Mouse (Mus musculus) left cerebral cortex, adult 2 months (tissue): Measurements from ENCODE around the gene Man2a1. TPM values are rescaled to one million over a fixed set of nuclear protein-coding genes. Genes with fewer than 3 reads are reported as not detected.

ENCODE experiments used
- DNase-seq, 2 experiments: peaks; one replicate each; pipeline ENCODE4 v3.0.0; 2021 to 2022; ENCODE audit warnings: low spot score in 2 of 2, mixed read lengths in 1 of 2; ENCODE audit errors: extremely low spot score in 1 of 2
- H3K27ac ChIP-seq: fragments of 200-600 bp; 2 replicates; pipeline ENCODE4 v1.8.1; 2022
- H3K4me3 ChIP-seq: fragments of 200-600 bp; 2 replicates; pipeline ENCODE4 v1.8.1; 2022
- CTCF ChIP-seq: fragments of 200-600 bp; IDR thresholded peaks from 2 replicates; pipeline ENCODE4 v1.8.1; 2022; ENCODE audit warnings: antibody characterized with exemption, mild to moderate bottlenecking, moderate library complexity
- intact Hi-C: fragments of 180-260 bp; cut with DNase I; formaldehyde crosslinking; loops from one replicate; pipeline ENCODE4 v1.15.1; 2025
- total RNA-seq, 2 experiments: library from RNA; stranded (reverse); gene quantifications; 2 replicates each; pipeline ENCODE4 v1.2.3; 2021

Man2a1 gene
- total RNA-seq, 2 experiments from 2014 or later, result 18.1 to 19.5 TPM

- TF ChIP-seq CTCF, result no peak
- Histone ChIP-seq H3K4me3 (no peak overlapping the region), H3K27ac (no peak overlapping the region)
- no peak for DNase-seq
- intact Hi-C loops, result no loop called here
These were observed 19.4 kb upstream of the Man2a1 start for GRCm38 (mm10) chr17:64581133-64581532.

GRCm38 (mm10) chr17:64581962-64582361 lies 18.6 kb upstream of the Man2a1 start:
- DNase-seq, result no peak
- no peak overlapping the region for H3K27ac ChIP-seq
- TF ChIP-seq CTCF, result no peak
- no peak overlapping the region for H3K4me3 ChIP-seq
- intact Hi-C loops, result no loop called here

GRCm38 (mm10) chr17:64590483-64590882 lies 10.1 kb upstream of the Man2a1 start:
- TF ChIP-seq CTCF, result no peak
- DNase-seq, result no peak
- intact Hi-C loops, result loop anchor here (5.0 kb wide), 1 partner anchor 93 kb away; no protein-coding TSS in a partner anchor
- Histone ChIP-seq H3K4me3 (no peak overlapping the region), H3K27ac (no peak overlapping the region)

- Histone ChIP-seq H3K4me3 (no peak overlapping the region), H3K27ac (no peak overlapping the region)
- no peak for DNase-seq
- no peak for TF ChIP-seq CTCF
- intact Hi-C loops, result loop anchor here (5.0 kb wide), 1 partner anchor 94 kb away; no protein-coding TSS in a partner anchor
These were observed 9.2 kb upstream of the Man2a1 start for GRCm38 (mm10) chr17:64591366-64591765.

DNA sequence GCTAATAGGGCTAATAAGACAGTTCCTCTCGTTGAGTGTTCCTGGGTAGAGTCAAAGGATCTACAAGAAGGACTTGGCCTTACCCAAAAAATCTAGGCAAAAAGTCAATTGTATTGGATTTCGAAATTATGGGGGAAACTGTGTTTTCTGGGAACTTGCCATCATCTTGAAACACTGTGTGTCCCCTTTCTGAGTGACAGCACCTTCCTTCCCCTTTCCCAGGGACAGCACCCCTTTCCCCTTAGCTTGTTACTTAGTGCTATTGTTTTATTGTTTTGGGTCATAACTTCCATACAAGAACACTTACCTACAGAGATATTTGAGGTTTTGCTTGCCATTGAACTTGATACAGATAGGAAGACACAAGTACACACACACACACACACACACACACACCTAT lies 8.2 kb upstream of the Man2a1 start:
- no peak for TF ChIP-seq CTCF
- intact Hi-C loops, result loop anchor here (5.0 kb wide), 1 partner anchor 95 kb away; no protein-coding TSS in a partner anchor
- no peak overlapping the region for H3K27ac ChIP-seq
- no peak for DNase-seq
- H3K4me3 ChIP-seq, result no peak overlapping the region

DNA sequence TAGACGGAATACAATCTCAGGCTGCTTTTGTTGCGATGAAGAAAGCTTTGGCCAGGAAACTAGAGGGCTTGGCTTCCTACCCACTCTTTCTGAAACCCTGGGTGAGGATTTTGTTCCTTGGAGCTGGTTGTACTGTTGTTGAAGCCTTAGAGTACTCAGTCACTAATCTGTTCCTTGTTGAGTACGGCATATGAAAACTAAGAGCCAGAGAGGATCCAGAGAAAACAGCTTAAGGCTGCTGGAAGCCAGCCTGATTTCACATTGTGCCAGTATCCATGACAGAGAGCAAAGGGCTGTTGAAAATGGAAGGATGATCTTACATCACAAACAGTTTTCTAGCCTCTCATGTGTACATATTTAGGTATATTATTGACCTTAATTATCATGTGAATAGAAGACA lies 7.7 kb upstream of the Man2a1 start:
- TF ChIP-seq CTCF, result no peak
- Histone ChIP-seq H3K27ac (no peak overlapping the region), H3K4me3 (no peak overlapping the region)
- intact Hi-C loops, result loop anchor here (5.0 kb wide), 1 partner anchor 95 kb away; no protein-coding TSS in a partner anchor
- no peak for DNase-seq

DNA sequence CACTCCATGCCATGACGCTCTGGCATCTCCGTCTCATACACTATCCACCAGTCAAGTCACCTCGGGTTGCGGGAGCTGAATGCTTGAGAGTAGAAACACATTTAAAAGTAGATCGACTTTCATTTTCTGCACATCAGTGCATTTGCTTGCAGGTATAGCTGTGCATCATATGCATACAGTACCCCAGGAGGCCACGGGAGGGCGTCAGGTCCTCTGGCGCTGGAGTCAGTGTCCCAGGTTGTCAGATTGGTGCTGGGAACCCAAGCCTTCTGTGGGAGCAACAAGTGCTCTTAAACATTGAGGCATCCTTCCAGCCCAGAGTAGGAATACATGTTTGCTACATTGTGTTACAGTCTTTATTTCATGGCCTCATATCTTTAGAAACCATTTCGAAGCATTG lies 2.8 kb upstream of the Man2a1 start:
- DNase-seq, result no peak
- TF ChIP-seq CTCF, result no peak; the same call in 1 of the 2 replicates
- Histone ChIP-seq H3K27ac (no peak overlapping the region), H3K4me3 (no peak overlapping the region)
- intact Hi-C loops, result no loop called here

- TF ChIP-seq CTCF, result peak; percentile 66
- Histone ChIP-seq H3K4me3 (peak overlapping the region; percentile 74), H3K27ac (peak overlapping the region; percentile 95)
- DNase-seq, result no peak
- intact Hi-C loops, result loop anchor here (2.0 to 10.0 kb wide), 6 partner anchors 269 to 1025 kb away; partner anchors contain the start of genes A930002H24Rik, Fer and Pja2
These were observed 620 bp upstream of the Man2a1 start for GRCm38 (mm10) chr17:64599916-64600315.

DNA sequence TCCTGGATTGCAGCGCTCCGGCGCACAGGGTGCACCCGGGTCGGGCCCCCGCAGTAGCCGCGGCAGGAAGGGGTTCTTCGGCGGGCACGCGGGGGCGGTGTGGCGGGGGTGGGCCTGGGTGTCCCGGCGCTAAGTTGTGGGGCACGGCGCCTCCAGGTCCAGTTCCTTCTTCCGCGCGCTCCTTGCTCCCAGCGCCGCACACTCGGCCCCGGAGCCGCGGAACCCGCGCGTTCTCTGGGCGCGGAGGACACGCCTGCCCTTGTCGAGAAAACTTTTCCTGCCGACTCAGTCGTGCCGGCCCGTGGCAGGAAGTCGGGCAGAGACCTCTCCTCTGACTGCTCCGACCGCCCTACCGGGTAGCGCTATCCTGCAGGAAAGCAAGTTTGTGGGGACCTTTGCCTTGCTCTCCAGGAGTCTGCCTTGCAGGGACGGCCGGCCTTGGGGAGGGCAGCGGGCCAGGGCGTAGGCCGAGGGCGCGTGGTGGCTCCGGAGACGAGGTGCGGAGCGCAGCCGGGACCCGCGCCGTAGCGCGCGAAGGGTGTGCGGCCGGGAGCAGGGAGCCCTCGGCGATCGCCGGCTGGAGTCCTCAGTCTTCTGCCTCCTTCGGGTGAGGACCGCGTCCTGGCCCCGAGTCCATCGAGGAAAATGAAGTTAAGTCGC lies 685 bp downstream of the Man2a1 start:
- DNase-seq, result peak; percentile 37 to 54
- H3K27ac ChIP-seq, result peak overlapping the region; percentile 95
- intact Hi-C loops, result loop anchor here (2.0 to 10.0 kb wide), 6 partner anchors 270 to 1026 kb away; partner anchors contain the start of genes A930002H24Rik, Fer and Pja2
- TF ChIP-seq CTCF, result no peak
- peak overlapping the region; percentile 74 for H3K4me3 ChIP-seq

- TF ChIP-seq CTCF, result peak; percentile 64
- peak overlapping the region; percentile 74 for H3K4me3 ChIP-seq
- DNase-seq, result peak; percentile 45 to 51
- peak overlapping the region; percentile 95 for H3K27ac ChIP-seq
- intact Hi-C loops, result loop anchor here (2.0 to 10.0 kb wide), 6 partner anchors 271 to 1027 kb away; partner anchors contain the start of genes A930002H24Rik, Fer and Pja2
These were observed 1.4 kb downstream of the Man2a1 start for GRCm38 (mm10) chr17:64601751-64602578.

DNA sequence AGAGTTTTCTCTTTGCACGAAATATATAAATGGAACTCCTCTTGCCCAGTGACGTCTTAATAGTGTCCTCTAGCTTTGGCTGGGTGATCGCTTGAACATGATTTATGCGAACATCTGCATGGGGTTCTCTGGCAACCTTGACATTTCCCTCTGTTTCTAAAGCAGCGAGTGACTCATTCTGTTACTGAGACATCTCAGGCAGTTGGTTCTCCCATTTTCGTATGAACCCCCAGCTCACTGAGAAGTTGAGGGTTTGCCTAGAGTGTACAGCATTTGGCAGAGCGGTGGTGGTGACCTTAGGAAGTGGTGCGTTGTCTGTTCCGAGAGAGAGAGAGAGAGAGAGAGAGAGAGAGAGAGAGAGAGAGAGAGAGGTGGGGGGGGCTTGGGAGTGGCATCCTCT lies 2.6 kb downstream of the Man2a1 start:
- intact Hi-C loops, result loop anchor here (5.0 to 10.0 kb wide), 5 partner anchors 272 to 1028 kb away; partner anchors contain the start of genes A930002H24Rik and Fer
- no peak for TF ChIP-seq CTCF
- Histone ChIP-seq H3K4me3 (peak overlapping the region; percentile 74), H3K27ac (peak overlapping the region; percentile 68; the same call in 1 of the 2 replicates)
- no peak for DNase-seq

- TF ChIP-seq CTCF, result no peak
- H3K4me3 ChIP-seq, result peak overlapping the region; percentile 30; the same call in 1 of the 2 replicates
- H3K27ac ChIP-seq, result no peak overlapping the region
- intact Hi-C loops, result loop anchor here (5.0 to 10.0 kb wide), 5 partner anchors 271 to 1029 kb away; partner anchors contain the start of genes A930002H24Rik and Fer
- DNase-seq, result no peak
These were observed 3.0 kb downstream of the Man2a1 start for GRCm38 (mm10) chr17:64603534-64603933.
